Mouse (Mus musculus) lung, adult 2 months (tissue): ENCODE data around the gene Ino80b.

Experiments
- CTCF ChIP-seq: fragments of 200-500 bp; IDR thresholded peaks from 2 replicates; pipeline ENCODE4 v1.5.1; 2011; ENCODE audit warnings: mild to moderate bottlenecking, low read length, control low read depth; ENCODE audit not compliant: insufficient read depth
- POLR2A ChIP-seq: fragments of 200-500 bp; IDR thresholded peaks from 2 replicates; pipeline ENCODE4 v1.6.1; 2011; ENCODE audit warnings: low read depth, mild to moderate bottlenecking, control low read depth, low read length, borderline replicate concordance; ENCODE audit errors: extremely low read depth

DNA sequence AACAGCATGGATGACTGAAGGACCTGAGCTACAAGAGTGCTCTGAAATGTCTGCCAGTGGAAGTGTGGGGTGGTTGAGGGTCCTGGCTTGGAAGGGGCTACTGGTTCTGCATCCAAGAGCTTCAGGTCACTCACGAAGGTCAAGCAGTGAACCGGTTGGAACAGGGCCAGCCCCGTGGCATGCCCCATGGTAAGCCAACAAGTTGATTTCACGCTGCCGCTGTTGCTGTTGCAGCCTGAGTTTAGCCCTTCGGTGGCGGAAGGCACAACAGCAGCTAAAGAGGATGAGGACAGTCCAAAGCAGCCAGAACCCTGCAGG lies 5.5 kb downstream of the Ino80b start:
- TF ChIP-seq CTCF = no peak
- TF ChIP-seq POLR2A = no peak
